Mouse (Mus musculus) MEL (cell line): ENCODE measurements around the gene Lipc. TPM values are rescaled to one million over a fixed set of nuclear protein-coding genes. Genes with fewer than 3 reads are reported as not detected.

ENCODE experiments used
- DNase-seq: peaks from one replicate; pipeline ENCODE4 v3.0.0; 2011; ENCODE audit warnings: low read depth, low spot score
- H3K27ac ChIP-seq: 2 replicates; pipeline ENCODE4 v1.5.1; 2012; ENCODE audit warnings: low read depth, mild to moderate bottlenecking, control low read depth, low read length, moderate library complexity; ENCODE audit not compliant: control insufficient read depth
- H3K27me3 ChIP-seq, 2 experiments: fragments of 150-350 bp in 1 of 2; sonication (generic) in 1 of 2; 2 replicates each; pipeline ENCODE4 v1.6.1; 2012; ENCODE audit warnings: low read length in 2 of 2, mild to moderate bottlenecking in 2 of 2, improper control_type of control experiment in 1 of 2, moderate library complexity in 1 of 2; ENCODE audit not compliant: insufficient read depth in 2 of 2, control insufficient read depth in 1 of 2
- H3K36me3 ChIP-seq, 2 experiments: 2 replicates each; pipeline ENCODE4 v1.6.1; 2012 to 2014; ENCODE audit warnings: low read length in 2 of 2, improper control_type of control experiment in 1 of 2, inconsistent platforms in 1 of 2, mild to moderate bottlenecking in 1 of 2; ENCODE audit not compliant: insufficient read depth in 2 of 2, control insufficient read depth in 1 of 2
- H3K4me1 ChIP-seq, 2 experiments: fragments of 150-350 bp in 1 of 2; sonication (generic) in 1 of 2; 2 replicates each; pipeline ENCODE4 v1.6.1; 2012; ENCODE audit warnings: low read length in 2 of 2, improper control_type of control experiment in 1 of 2, mild to moderate bottlenecking in 1 of 2; ENCODE audit not compliant: insufficient read depth in 2 of 2, control insufficient read depth in 1 of 2
- H3K4me3 ChIP-seq, 2 experiments: fragments of 150-350 bp in 1 of 2; sonication (generic) in 1 of 2; 2 replicates each; pipeline ENCODE4 v1.5.1; 2012; ENCODE audit warnings: low read depth in 2 of 2, low read length in 2 of 2, mild to moderate bottlenecking in 2 of 2, moderate library complexity in 2 of 2, control low read depth in 1 of 2, improper control_type of control experiment in 1 of 2; ENCODE audit not compliant: control insufficient read depth in 1 of 2, insufficient read depth in 1 of 2
- H3K79me2 ChIP-seq: 2 replicates; pipeline ENCODE4 v1.6.1; 2012; ENCODE audit warnings: mild to moderate bottlenecking, low read length, moderate library complexity; ENCODE audit not compliant: control insufficient read depth, poor library complexity, insufficient read depth
- H3K9ac ChIP-seq: 2 replicates; pipeline ENCODE4 v1.6.1; 2012; ENCODE audit warnings: low read depth, mild to moderate bottlenecking, control low read depth, low read length, moderate library complexity; ENCODE audit not compliant: control insufficient read depth, poor library complexity, severe bottlenecking
- H3K9me3 ChIP-seq: fragments of 150-350 bp; sonication (generic); replicated peaks from 2 replicates; pipeline ENCODE4 v1.6.1; 2012; ENCODE audit warnings: mild to moderate bottlenecking, low read length, improper control_type of control experiment, moderate library complexity; ENCODE audit not compliant: insufficient read depth
- BHLHE40 ChIP-seq: IDR thresholded peaks from 2 replicates; pipeline ENCODE4 v1.6.1; 2012; ENCODE audit warnings: low read depth, mild to moderate bottlenecking, inconsistent platforms, low read length, improper control_type of control experiment, borderline replicate concordance
- CTCF ChIP-seq, 3 experiments: IDR thresholded peaks in 2 of 3; conservative IDR thresholded peaks in 1 of 3; 2 replicates each; pipeline ENCODE4 v1.5.1; 2011 to 2012; ENCODE audit warnings: low read length in 3 of 3, low read depth in 2 of 3, mild to moderate bottlenecking in 2 of 3, improper control_type of control experiment in 1 of 3, inconsistent platforms in 1 of 3, mixed read lengths in 1 of 3, moderate library complexity in 1 of 3; ENCODE audit not compliant: control insufficient read depth in 1 of 3, insufficient read depth in 1 of 3, poor library complexity in 1 of 3, severe bottlenecking in 1 of 3
- E2F4 ChIP-seq: IDR thresholded peaks from 2 replicates; pipeline ENCODE4 v1.6.1; 2011; ENCODE audit warnings: low read depth, low read length, improper control_type of control experiment, borderline replicate concordance
- ELF1 ChIP-seq: IDR thresholded peaks from 2 replicates; pipeline ENCODE4 v1.6.1; 2014; ENCODE audit warnings: low read depth, mild to moderate bottlenecking, inconsistent platforms, low read length, improper control_type of control experiment, moderate library complexity
- GABPA ChIP-seq: IDR thresholded peaks from 2 replicates; pipeline ENCODE4 v1.6.1; 2012; ENCODE audit warnings: low read depth, mild to moderate bottlenecking, inconsistent platforms, low read length, improper control_type of control experiment, moderate library complexity
- JUND ChIP-seq: IDR thresholded peaks from 2 replicates; pipeline ENCODE4 v1.6.1; 2011; ENCODE audit warnings: low read depth, mild to moderate bottlenecking, improper control_type of control experiment, low read length
- MEF2A ChIP-seq: IDR thresholded peaks from 2 replicates; pipeline ENCODE4 v1.6.1; 2014; ENCODE audit warnings: low read depth, mild to moderate bottlenecking, inconsistent platforms, low read length, improper control_type of control experiment; ENCODE audit not compliant: poor library complexity, insufficient replicate concordance, severe bottlenecking; ENCODE audit errors: extremely low read depth
- MXI1 ChIP-seq: IDR thresholded peaks from 2 replicates; pipeline ENCODE4 v1.6.1; 2011; ENCODE audit warnings: mild to moderate bottlenecking, low read depth, low read length, improper control_type of control experiment
- MYC ChIP-seq: IDR thresholded peaks from 2 replicates; pipeline ENCODE4 v1.6.1; 2011; ENCODE audit warnings: low read depth, mild to moderate bottlenecking, low read length, improper control_type of control experiment, moderate library complexity
- NELFE ChIP-seq: IDR thresholded peaks from 2 replicates; pipeline ENCODE4 v1.6.1; 2011; ENCODE audit warnings: low read depth, low read length, improper control_type of control experiment
- NRF1 ChIP-seq: IDR thresholded peaks from 2 replicates; pipeline ENCODE4 v1.6.1; 2014; ENCODE audit warnings: low read depth, mild to moderate bottlenecking, inconsistent platforms, low read length, improper control_type of control experiment, moderate library complexity; ENCODE audit not compliant: poor library complexity, insufficient read depth, severe bottlenecking
- POLR2A ChIP-seq, 2 experiments: IDR thresholded peaks; 2 replicates each; pipeline ENCODE4 v1.6.1; 2011 to 2012; ENCODE audit warnings: low read length in 2 of 2, mild to moderate bottlenecking in 2 of 2, control low read depth in 1 of 2, improper control_type of control experiment in 1 of 2, low read depth in 1 of 2, moderate library complexity in 1 of 2; ENCODE audit not compliant: control insufficient read depth in 1 of 2, insufficient read depth in 1 of 2, poor library complexity in 1 of 2
- POLR2AphosphoS5 ChIP-seq: IDR thresholded peaks from 2 replicates; pipeline ENCODE4 v1.6.1; 2012; ENCODE audit warnings: low read depth, borderline replicate concordance, mild to moderate bottlenecking, inconsistent platforms, low read length, moderate library complexity, mixed read lengths
- SIN3A ChIP-seq: IDR thresholded peaks from 2 replicates; pipeline ENCODE4 v1.6.1; 2012; ENCODE audit warnings: low read length, improper control_type of control experiment, inconsistent platforms
- USF2 ChIP-seq, 2 experiments: IDR thresholded peaks; 2 replicates each; pipeline ENCODE4 v1.6.1; 2011 to 2012; ENCODE audit warnings: improper control_type of control experiment in 2 of 2, low read length in 2 of 2, borderline replicate concordance in 1 of 2, inconsistent platforms in 1 of 2, low read depth in 1 of 2, mild to moderate bottlenecking in 1 of 2; ENCODE audit not compliant: insufficient read depth in 1 of 2
- ZC3H11A ChIP-seq: IDR thresholded peaks from 2 replicates; pipeline ENCODE4 v1.6.1; 2012; ENCODE audit warnings: low read depth, mild to moderate bottlenecking, inconsistent platforms, low read length, improper control_type of control experiment
- ZMIZ1 ChIP-seq: IDR thresholded peaks from 2 replicates; pipeline ENCODE4 v1.6.1; 2012; ENCODE audit warnings: low read depth, mild to moderate bottlenecking, inconsistent platforms, low read length, improper control_type of control experiment, moderate library complexity
- polyA plus RNA-seq, 2 experiments: library from polyadenylated mRNA; stranded (reverse) in 1 of 2; unstranded in 1 of 2; fragments of >175 nt in 1 of 2; fragments of >200 nt in 1 of 2; gene quantifications; 2 replicates each; pipeline versions ENCODE4 v1.2.1 to v1.2.4; 2012; ENCODE audit warnings: low replicate concordance in 2 of 2, low read depth in 1 of 2; ENCODE audit not compliant: insufficient read length in 2 of 2, insufficient read depth in 1 of 2, missing spikeins in 1 of 2
- total RNA-seq: library from RNA; depleted of rRNA; stranded (reverse); fragments of 300-350 nt; gene quantifications from 2 replicates; pipeline ENCODE4 v1.2.3, GENCODE M21; 2012

Gene Lipc
- total and polyA plus RNA-seq, 3 experiments, result 0.07 TPM; not detected in 2

DNA sequence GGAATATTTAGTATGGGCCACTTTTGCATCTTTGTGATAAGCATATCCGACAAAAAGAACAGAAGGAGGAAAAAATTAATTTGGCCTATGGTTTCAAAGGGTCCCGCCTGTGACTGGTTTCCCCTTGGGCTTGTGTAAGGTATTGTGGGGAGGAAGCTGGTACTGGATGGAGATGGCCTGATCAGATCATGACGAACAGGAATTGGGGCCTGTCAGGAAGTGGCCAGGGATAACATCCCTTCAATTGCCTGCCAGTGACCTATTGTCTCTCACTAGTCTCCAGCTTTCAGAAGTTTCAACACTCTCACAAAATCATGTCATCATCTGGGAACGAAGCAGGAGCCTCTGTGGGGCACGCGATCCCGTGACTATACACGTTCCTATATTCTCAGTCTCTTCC is 2.7 kb downstream of the Lipc start (continued):
- no peak for TF ChIP-seq ELF1

DNA sequence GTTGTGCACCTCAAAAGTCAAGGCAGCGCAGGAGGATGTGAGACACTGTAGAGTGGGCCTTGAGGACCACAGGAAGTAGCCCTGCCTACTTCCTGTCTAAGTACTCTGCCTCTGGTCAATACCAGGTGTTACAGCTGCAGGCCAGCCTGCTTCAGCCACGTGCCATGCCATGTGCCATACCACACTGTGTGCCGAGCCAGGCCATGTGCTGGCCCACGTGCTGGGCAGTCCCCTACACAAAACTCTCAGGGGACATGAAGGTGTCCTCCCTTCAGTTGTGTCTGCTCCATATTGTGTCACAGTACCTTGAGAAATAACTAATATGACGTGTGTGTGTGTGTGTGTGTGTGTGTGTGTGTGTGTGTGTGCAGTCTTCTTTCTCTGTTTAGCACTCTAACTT is 4.7 kb downstream of the Lipc start:
- no peak for DNase-seq
- H3K9me3 ChIP-seq, result no peaks in the 10 kb centered on the region
- no peak for TF ChIP-seq JUND
- no peak for TF ChIP-seq MEF2A
- no peak for TF ChIP-seq GABPA
- no peak for TF ChIP-seq NELFE
- no peak for TF ChIP-seq ZC3H11A
- no peak for TF ChIP-seq BHLHE40
- no peak for TF ChIP-seq MYC
- TF ChIP-seq NRF1, result no peak
- TF ChIP-seq POLR2A (IDR thresholded peaks at IDR 0.05; ENCODE audit: control insufficient read depth in 1 of 2, insufficient read depth in 1 of 2, low read depth in 1 of 2, low read length in 2 of 2, poor library complexity in 1 of 2), result no peak
- TF ChIP-seq USF2 (IDR thresholded peaks at IDR 0.05; ENCODE audit: borderline replicate concordance in 1 of 2, insufficient read depth in 1 of 2, low read depth in 1 of 2, low read length in 2 of 2), result no peak
- TF ChIP-seq ZMIZ1, result no peak
- TF ChIP-seq E2F4, result no peak
- H3K79me2 ChIP-seq, result no peaks in the 10 kb centered on the region
- H3K9ac ChIP-seq, result no peak overlapping the region
- no peak overlapping the region for H3K27ac ChIP-seq
- peaks cover 0 to 3% of the 10 kb centered on the region in 2 experiments; a peak in 2 of 4 replicates for H3K36me3 ChIP-seq
- peaks cover 0 to 13% of the 10 kb centered on the region in 2 experiments; a peak in 2 of 4 replicates for H3K4me1 ChIP-seq
- no peaks in the 10 kb centered on the region for H3K27me3 ChIP-seq
- H3K4me3 ChIP-seq, result no peak overlapping the region

DNA sequence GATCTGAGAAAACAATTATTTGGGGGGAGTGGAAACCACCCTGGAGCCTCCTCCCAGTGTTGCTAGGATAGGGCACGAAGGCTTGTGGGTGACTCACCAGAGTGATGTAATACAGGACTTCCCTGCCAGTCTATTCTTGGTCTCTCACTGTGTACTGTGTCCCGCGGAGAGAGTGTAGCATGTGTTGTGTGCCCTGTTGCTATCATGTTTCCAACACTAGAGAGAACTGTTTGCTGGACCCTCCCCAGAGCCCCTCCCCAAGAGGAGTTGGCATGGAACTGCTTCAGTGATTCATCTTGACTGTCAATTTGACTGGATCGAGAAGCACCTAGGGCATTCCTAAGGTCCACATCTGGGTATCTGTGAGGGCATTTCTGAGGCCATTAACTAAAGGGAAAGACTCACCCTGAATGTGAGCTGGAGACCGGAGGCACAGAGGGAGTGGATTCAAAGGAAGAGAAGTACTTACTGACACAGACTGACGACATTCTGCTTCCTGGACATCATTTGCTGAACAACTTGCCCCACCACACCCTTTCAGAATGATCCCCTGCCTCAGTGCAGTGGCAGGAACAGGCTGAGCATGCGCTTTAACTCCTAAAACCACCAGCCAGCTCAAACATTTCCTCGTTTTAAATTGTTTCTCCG is 9.2 kb downstream of the Lipc start:
- peak; percentile 41 for DNase-seq
- peaks cover 0 to 15% of the 10 kb centered on the region in 2 experiments; a peak in 2 of 4 replicates for H3K4me1 ChIP-seq
- TF ChIP-seq POLR2A (IDR thresholded peaks at IDR 0.05; ENCODE audit: control insufficient read depth in 1 of 2, insufficient read depth in 1 of 2, low read depth in 1 of 2, low read length in 2 of 2, poor library complexity in 1 of 2) (no peak), ZMIZ1 (no peak), SIN3A (no peak), MXI1 (no peak), CTCF (IDR thresholded peaks at IDR 0.05 in 2 of 3, conservative IDR thresholded peaks at IDR 0.05 in 1 of 3; ENCODE audit: control insufficient read depth in 1 of 3, insufficient read depth in 1 of 3, low read depth in 2 of 3, low read length in 3 of 3, poor library complexity in 1 of 3, severe bottlenecking in 1 of 3) (no peak), POLR2AphosphoS5 (no peak)
- H3K9me3 ChIP-seq, result no peaks in the 10 kb centered on the region
- H3K27me3 ChIP-seq, result no peaks in the 10 kb centered on the region
- no peaks in the 10 kb centered on the region for H3K79me2 ChIP-seq
- H3K9ac ChIP-seq, result no peak overlapping the region
- peaks cover 0 to 3% of the 10 kb centered on the region in 2 experiments; a peak in 2 of 4 replicates for H3K36me3 ChIP-seq
- no peak overlapping the region for H3K4me3 ChIP-seq
- H3K27ac ChIP-seq, result no peak overlapping the region
